Mouse (Mus musculus) thymus, postnatal 10 days (tissue): Measurements from ENCODE around the gene Arid1b.
A peak's percentile ranks its signal among the peaks of the same experiment; 100 is the strongest.
"Not testable (repeated sequence)": the region's sequence is repeated elsewhere in the genome, so short reads cannot be mapped to it uniquely, and the experiment has no call there.

Experiments
- DNase-seq, 2 experiments: peaks; one replicate each; pipeline ENCODE4 v3.0.0; 2021; ENCODE audit warnings: low spot score in 2 of 2

Gene Arid1b

DNA sequence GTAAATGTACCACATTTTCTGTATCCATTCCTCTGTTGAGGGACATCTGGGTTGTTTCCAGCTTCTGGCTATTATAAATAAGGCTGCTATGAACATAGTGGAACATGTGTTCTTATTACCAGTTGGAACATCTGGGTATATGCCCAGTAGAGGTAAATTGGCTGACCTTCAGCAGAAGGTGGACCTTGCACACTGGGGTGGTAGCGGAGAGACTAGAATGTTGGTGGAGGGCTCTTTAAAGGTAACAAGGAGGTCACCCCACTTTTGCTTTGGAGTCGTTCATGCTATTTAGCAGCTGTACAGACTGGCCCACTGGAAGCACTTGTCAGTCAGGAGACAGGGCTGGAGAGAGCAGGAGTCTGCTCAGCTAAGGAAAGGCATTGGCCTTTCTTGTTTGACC, 94.1 kb downstream of the Arid1b start:
- not testable (repeated sequence) for DNase-seq

GRCm38 (mm10) chr17:5088822-5089221, 94.7 kb downstream of the Arid1b start:
- no peak for DNase-seq

GRCm38 (mm10) chr17:5089541-5089940, 95.4 kb downstream of the Arid1b start:
- peak; percentile 50 to 54 for DNase-seq

DNA sequence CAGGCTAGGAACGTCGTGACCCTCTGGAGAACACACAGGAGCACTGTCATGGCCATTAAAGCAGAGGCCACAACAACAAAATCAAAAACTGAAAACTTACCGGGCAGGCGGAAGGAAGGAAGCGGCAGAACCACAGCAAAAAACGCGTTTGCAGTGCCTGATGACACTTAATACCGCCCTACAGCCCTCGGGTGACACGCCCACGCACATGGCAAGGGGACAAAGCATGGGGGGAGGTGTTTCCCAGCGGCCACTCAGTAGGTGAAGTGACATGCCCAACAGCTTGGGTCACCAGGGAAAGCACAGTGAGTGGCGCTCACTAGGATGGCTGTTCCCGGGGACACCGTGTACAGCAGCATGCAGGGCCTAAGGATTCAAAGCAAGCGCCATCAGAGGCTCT, 97.4 kb downstream of the Arid1b start:
- peak in 1 of 2 experiments; percentile 31 for DNase-seq

GRCm38 (mm10) chr17:5091934-5092333, 97.8 kb downstream of the Arid1b start:
- DNase-seq = no peak

DNA sequence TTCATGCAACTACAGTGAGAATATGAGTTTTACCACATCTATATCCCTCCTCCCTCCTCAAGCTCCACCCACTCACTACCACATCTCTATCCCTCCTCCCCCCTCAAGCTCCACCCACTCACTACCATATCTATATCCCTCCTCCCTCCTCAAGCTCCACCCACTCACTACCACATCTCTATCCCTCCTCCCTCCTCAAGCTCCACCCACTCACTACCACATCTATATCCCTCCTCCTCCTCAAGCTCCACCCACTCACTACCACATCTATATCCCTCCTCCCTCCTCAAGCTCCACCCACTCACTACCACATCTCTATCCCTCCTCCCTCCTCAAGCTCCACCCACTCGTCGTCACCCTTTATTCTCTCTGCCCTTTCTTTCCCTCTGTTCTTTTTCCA, 99.2 kb downstream of the Arid1b start:
- not testable (repeated sequence) for DNase-seq

- DNase-seq = no peak
Measured at GRCm38 (mm10) chr17:5094636-5095035, 100.5 kb downstream of the Arid1b start.

- no peak for DNase-seq
Measured at GRCm38 (mm10) chr17:5095741-5096140, 101.6 kb downstream of the Arid1b start.

- DNase-seq = no peak
Measured at GRCm38 (mm10) chr17:5097046-5097445, 102.9 kb downstream of the Arid1b start.

GRCm38 (mm10) chr17:5097545-5098475, 103.7 kb downstream of the Arid1b start:
- DNase-seq = no peak

DNA sequence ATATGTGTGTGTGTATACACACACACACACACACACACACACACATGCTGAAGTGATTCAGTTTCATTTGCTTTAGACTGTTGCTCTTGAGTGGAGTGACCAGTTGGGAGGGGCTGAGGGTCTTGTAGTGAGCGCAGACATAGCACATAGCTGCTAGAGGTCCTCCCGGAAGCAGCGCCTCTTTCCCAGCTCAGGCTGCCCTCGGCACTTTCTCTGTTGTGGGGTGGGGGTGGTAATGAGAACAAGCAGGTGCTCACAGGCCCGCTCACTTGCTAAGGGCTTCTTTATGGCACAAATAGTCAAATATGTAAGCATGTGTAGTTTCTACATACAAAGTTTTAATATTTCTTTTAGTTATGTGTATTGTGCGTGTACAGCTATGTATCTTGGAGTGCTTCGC, 104.6 kb downstream of the Arid1b start:
- peak; percentile 44 to 57 for DNase-seq

DNA sequence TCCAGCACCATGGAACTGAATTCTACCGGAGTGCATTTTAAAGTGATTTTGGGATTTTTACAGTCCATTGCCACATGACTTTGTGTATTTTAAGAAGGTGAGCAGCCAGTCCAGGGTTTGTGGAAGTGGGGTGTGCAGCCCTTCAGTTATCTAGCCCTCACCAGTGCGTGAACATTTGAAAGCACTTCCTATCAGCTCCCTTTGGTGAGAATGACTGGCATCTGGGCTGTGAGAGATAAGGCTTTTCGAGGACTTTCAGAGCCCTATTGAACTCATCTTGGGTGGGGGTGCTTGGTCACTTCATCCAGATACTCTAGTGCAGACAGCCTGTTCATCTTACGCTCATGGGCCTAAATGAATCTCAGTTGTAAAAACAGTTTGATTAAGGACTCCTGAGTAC, 105.1 kb downstream of the Arid1b start:
- DNase-seq = no peak

- no peak for DNase-seq
Measured at GRCm38 (mm10) chr17:5101157-5101556, 107.0 kb downstream of the Arid1b start.

GRCm38 (mm10) chr17:5101887-5102286, 107.8 kb downstream of the Arid1b start:
- no peak for DNase-seq

DNA sequence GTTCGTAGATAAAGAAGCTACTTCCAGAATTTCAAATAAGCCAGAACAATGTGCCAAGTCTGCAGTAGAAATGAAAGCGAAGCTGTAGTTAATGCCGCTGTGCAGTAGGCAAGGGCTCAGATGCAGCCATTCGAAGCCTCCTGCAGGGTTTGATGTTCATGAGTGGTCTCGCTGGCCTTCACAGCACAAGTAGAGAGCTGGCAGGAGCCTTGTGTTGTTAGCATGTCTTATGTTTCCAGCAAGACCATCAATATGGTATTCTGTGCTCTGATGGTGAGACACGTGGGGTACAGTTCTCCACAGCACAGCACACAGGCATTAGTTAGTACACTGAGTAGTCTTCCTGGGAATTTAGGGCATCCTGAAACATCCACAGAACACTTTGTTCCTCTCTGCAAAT, 111.6 kb downstream of the Arid1b start:
- no peak for DNase-seq

- DNase-seq = no peak
Measured at GRCm38 (mm10) chr17:5106263-5107195, 112.4 kb downstream of the Arid1b start.

- DNase-seq = no peak
Measured at GRCm38 (mm10) chr17:5107501-5107900, 113.4 kb downstream of the Arid1b start.

GRCm38 (mm10) chr17:5108022-5108421, 113.9 kb downstream of the Arid1b start:
- DNase-seq = no peak

DNA sequence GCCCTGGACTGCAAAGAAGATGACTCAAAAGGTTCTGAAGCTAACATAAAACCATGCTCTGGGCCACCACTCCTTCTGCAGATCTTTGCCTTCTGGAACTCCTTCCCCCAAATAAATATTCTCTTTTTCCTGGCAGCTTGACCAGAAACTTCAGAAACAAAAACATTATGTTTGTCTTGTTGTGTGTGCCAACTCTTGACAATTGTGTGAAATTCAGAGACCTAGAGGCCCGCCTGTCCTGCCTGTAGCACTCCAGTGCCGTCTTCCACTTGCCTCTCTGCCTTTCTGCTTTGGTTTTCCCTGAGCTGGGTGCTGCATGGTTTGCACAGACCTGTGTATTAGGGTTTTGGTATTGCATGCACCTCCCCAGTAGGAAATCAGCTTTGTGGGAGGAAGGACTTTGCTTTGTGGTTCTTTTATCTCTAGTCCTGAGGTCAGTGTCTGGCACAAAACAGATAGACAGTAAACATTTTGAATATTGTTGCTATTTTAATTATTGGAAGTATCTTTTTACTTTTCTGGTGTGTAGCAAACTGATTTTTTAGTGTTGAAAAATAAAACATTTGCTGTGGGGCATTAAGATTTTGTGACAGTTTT, 114.5 kb downstream of the Arid1b start:
- no peak for DNase-seq

DNA sequence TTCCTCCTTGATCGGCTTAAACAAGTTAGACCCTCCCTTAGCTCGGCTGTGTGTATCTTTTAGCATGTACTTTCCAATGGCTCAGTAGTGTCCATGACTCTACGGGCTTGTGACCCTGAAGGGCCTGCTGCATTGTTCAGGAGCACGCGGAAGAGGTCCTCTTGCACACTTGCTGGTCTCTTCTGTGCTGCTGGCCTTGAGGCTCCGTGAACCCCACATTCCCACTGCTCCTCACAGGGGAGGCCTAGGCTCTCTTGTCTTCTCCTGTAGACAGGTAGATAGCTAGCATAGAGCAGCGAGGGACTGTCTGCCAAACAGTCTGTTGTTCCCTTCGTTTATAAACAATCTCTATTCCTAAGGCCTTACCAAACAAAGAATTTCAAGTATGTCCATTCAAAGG, 115.2 kb downstream of the Arid1b start:
- DNase-seq = no peak

- no peak for DNase-seq
Measured at GRCm38 (mm10) chr17:5110159-5110558, 116.0 kb downstream of the Arid1b start.

DNA sequence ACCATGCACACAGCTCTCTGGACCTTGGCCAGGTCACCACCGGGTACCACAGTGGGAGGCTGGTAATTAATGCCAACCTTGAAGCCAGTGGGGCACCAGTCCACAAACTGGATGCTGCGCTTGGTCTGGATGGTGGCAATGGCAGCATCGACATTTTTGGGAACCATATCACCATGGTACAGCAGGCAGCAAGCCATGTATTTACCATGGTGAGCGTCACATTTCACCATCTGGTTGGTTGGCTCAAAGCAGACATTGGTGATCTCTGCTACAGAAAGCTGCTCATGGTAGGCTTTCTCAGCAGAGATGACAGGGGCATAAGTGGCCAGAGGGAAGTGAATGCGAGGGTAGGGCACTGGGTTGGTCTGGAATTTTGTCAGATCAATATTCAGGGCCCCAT, 116.8 kb downstream of the Arid1b start:
- DNase-seq = not testable (repeated sequence)
